Mouse (Mus musculus) embryonic facial prominence, embryonic 14.5 days (tissue): Measurements from ENCODE around the gene Cacna2d2. TPM values are rescaled to one million over a fixed set of nuclear protein-coding genes. Genes with fewer than 3 reads are reported as not detected.

Experiments
- ATAC-seq: fragments of 200-750 bp; cut with Nextera tagmentation; 2 replicates; pipeline ENCODE4 v1.8.0; 2017; ENCODE audit warnings: low read depth, moderate number of reproducible peaks, moderate TSS enrichment
- DNase-seq: peaks from one replicate; pipeline ENCODE4 v3.0.0-alpha.2; 2015; ENCODE audit warnings: low spot score
- H3K27ac ChIP-seq: fragments of 300-500 bp; sonication (generic); replicated peaks from 2 replicates; pipeline ENCODE4 v1.5.1; 2014; ENCODE audit warnings: low read depth, mild to moderate bottlenecking, low read length, moderate library complexity
- H3K27me3 ChIP-seq: fragments of 300-500 bp; sonication (generic); replicated peaks from 2 replicates; pipeline ENCODE4 v1.6.1; 2014; ENCODE audit warnings: low read length; ENCODE audit not compliant: control insufficient read depth, insufficient read depth
- H3K36me3 ChIP-seq: fragments of 300-500 bp; sonication (generic); 2 replicates; pipeline ENCODE4 v1.6.1; 2014; ENCODE audit warnings: low read length, mixed read lengths; ENCODE audit not compliant: control insufficient read depth, insufficient read depth
- H3K4me1 ChIP-seq: fragments of 300-500 bp; sonication (generic); 2 replicates; pipeline ENCODE4 v1.6.1; 2014; ENCODE audit warnings: antibody characterized with exemption, low read length; ENCODE audit not compliant: control insufficient read depth, insufficient read depth
- H3K4me2 ChIP-seq: fragments of 300-500 bp; sonication (generic); 2 replicates; pipeline ENCODE4 v1.6.1; 2014; ENCODE audit warnings: low read depth, mild to moderate bottlenecking, low read length, moderate library complexity, mixed read lengths
- H3K4me3 ChIP-seq: fragments of 300-500 bp; sonication (generic); 2 replicates; pipeline ENCODE4 v1.5.1; 2014; ENCODE audit warnings: low read depth, mild to moderate bottlenecking, low read length
- H3K9ac ChIP-seq: fragments of 300-500 bp; sonication (generic); 2 replicates; pipeline ENCODE4 v1.6.1; 2014; ENCODE audit warnings: low read depth, mild to moderate bottlenecking, low read length, moderate library complexity, mixed read lengths
- H3K9me3 ChIP-seq: fragments of 300-500 bp; sonication (generic); 2 replicates; pipeline ENCODE4 v1.6.1; 2016; ENCODE audit warnings: low read length; ENCODE audit not compliant: control insufficient read depth
- WGBS: fragments of 180-500 bp; shearing (Covaris S2); extraction: QIAGEN DNeasy Blood & Tissue Kit; methylation state at CpG from one replicate; pipeline ENCODE4 v1.1.7; 2014; 5-methylcytosine and 5-hydroxymethylcytosine counted together
- polyA plus RNA-seq: library from polyadenylated mRNA; unstranded; fragments of >200 nt; fragmentation: Nextera tagmentation; extraction: Ambion mirVana; gene quantifications from 2 replicates; pipeline ENCODE4 v1.2.1, GENCODE M21; 2014

Cacna2d2 gene
- polyA plus RNA-seq, 1 experiment from 2014 or later: 0.93 TPM

DNA sequence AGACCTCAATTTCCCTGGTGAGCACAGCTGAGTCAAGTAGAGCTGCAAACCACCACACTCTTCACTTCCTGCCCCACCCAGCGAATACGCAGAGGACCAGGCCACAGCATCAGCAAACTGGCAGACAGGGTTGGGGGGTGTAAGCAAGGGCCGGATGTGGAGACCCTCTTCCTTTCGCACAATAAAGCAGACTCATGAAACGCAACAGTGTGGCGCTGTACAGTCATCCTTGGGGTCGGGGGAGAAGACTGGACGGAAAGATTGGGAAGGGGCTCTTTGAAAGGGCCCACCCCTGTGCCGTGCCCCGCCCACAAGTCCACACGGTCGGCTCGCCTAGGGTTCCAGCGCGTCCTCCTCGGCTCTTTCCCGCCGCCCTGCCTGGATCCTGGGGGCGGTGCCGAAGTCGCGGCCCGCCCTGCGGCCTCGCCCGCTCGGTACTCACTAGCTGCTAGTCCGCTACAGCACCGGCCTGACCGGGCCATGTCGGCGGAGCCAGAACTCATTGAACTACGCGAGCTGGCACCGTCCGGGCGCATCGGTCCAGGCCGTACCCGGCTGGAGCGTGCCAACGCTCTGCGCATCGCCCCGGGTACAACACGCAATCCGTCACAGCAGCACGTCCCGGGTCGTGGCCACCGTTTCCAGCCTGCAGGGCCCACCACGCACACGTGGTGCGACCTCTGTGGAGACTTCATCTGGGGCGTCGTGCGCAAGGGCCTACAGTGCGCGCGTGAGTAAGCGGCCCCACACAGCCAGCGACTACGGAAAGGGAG lies 151.9 kb downstream of the Cacna2d2 start, which contains the start of gene Rassf1:
Gene Rassf1, plus strand, starts transcription at position 439 of the 773 bp plus-strand sequence.
- no peaks in the 10 kb centered on the region for H3K9me3 ChIP-seq
- H3K27me3 ChIP-seq: no peaks in the 10 kb centered on the region
- H3K4me1 ChIP-seq: peaks cover 49% of the 10 kb centered on the region
- DNase-seq: peak; percentile 84
- under 1% methylated on average over 41 of the region's 63 CpGs for WGBS
- H3K4me2 ChIP-seq: peak within 1 kb of the TSS; percentile 90
- peak; percentile 41 for ATAC-seq
- H3K9ac ChIP-seq: peak within 1 kb of the TSS; percentile 79
- peak within 1 kb of the TSS; percentile 58 for H3K4me3 ChIP-seq
- no peaks in the 10 kb centered on the region for H3K36me3 ChIP-seq
- peak within 1 kb of the TSS; percentile 86 for H3K27ac ChIP-seq

DNA sequence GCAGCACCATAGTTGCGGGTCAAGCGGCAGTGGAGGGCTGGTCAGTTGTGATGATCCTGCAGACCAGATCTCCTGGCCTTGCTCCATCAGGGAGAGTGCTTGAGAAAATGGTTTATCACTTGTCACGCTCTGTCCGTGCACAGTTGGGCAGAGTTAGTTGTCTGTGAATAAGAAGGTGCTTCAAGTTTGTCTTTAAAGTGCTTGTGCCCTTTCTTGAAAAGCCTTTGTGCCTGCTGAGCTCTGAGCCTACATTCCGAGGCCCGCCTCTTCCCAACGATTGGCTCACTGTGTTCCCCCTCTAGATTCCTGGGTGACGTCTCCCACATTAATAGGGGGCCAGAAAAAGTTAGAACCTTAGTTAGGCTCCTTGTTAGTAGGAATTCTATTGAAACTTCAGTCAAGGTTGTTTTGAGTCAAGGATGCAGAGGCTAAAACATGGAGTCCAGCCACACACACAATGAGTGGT lies 152.5 kb downstream of the Cacna2d2 start:
- H3K36me3 ChIP-seq: peaks cover 5% of the 10 kb centered on the region; the same call in 1 of the 2 replicates
- H3K9ac ChIP-seq: peak overlapping the region; percentile 79
- H3K27ac ChIP-seq: peak overlapping the region; percentile 86
- DNase-seq (peak; percentile 76), ATAC-seq (no peak)
- H3K9me3 ChIP-seq: no peaks in the 10 kb centered on the region
- no peaks in the 10 kb centered on the region for H3K27me3 ChIP-seq
- WGBS: 9% methylated on average over 8 of the region's 8 CpGs
- H3K4me1 ChIP-seq: peaks cover 49% of the 10 kb centered on the region
- H3K4me2 ChIP-seq: peak overlapping the region; percentile 90
- H3K4me3 ChIP-seq: peak overlapping the region; percentile 58

DNA sequence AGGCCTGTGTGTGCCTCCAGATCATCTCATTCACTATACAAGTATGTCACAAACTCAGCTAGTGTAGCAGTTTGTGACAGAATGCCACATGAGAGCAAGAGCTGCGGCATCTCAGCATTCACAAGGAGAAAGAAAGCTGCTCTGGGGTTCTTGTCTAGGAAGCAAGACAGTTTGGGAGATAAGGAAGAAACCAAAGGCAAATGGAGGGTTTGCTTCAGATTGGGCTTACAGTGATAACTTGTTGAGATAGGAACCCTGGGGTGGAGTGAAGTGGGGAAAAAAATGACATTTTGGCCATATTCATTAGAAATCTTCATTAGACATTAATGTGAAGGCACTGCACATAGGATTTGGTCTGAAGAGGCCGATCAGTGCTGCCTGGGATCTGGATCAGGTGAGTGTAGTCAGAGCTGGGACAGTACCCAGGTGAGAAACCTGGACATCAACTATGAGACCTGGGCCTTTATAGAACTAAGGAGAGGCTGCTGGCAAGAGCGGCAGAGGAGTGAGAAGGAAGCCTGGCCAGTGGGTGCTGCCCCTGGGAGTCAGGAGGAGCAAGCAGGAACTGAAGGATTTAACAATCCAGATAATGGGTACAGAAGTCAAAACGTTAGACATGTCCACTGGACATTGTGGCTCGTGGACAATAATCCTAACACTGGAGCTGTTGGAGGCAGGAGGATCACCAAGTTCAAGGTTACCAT lies 153.4 kb downstream of the Cacna2d2 start:
- H3K9me3 ChIP-seq: no peaks in the 10 kb centered on the region
- peak overlapping the region; percentile 65; the same call in 1 of the 2 replicates for H3K9ac ChIP-seq
- 80% methylated on average over 5 of the region's 5 CpGs for WGBS
- ATAC-seq: no peak
- H3K27ac ChIP-seq: no peak overlapping the region; the same call in 1 of the 2 replicates
- H3K4me3 ChIP-seq: peak overlapping the region; percentile 83
- H3K4me2 ChIP-seq: peak overlapping the region; percentile 90
- DNase-seq: no peak
- peaks cover 14% of the 10 kb centered on the region for H3K36me3 ChIP-seq
- H3K27me3 ChIP-seq: no peaks in the 10 kb centered on the region
- peaks cover 43% of the 10 kb centered on the region for H3K4me1 ChIP-seq

DNA sequence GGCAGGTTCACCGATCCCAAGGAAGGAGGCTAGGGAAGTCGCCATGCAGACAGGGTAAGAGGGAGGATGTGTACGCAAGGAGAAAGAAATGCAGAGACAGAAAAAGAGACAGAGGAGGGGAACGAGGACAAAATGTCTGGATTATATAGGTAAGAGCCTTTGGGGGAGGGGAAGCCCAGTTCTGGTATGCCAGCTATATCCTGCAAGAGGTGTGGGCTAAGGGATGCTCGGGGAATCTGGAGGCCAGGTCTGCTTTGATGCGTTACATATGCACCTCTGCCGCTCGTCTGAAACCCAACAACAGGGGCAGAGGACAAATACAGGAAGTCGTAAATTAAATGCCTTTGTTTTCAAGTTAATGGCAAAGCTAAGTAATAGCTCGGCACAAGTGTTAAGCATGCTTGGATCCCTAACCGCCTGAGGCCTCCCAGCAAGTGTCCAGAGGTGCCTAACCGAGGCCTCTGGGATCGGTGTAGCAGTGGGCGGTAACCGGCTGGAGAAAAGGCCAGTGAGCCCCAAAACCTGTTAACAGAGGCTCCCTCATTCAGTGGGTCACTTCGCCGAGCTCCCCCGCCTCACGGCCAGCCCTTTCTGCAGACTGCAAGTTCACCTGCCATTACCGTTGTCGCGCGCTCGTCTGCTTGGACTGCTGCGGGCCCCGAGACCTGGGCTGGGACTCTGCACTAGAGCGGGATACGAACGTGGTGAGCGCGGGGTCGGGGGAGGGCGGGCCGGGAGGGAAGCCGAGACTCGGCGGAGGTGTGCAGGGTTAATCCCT lies 154.3 kb downstream of the Cacna2d2 start:
- peak overlapping the region; percentile 66 for H3K27ac ChIP-seq
- H3K27me3 ChIP-seq: no peaks in the 10 kb centered on the region
- ATAC-seq (peak; percentile 39), DNase-seq (no peak)
- 5% methylated on average over 35 of the region's 37 CpGs for WGBS
- peaks cover 23% of the 10 kb centered on the region for H3K36me3 ChIP-seq
- H3K9me3 ChIP-seq: no peaks in the 10 kb centered on the region
- H3K4me3 ChIP-seq: peak overlapping the region; percentile 83
- H3K9ac ChIP-seq: peak overlapping the region; percentile 65
- H3K4me1 ChIP-seq: peaks cover 43% of the 10 kb centered on the region
- peak overlapping the region; percentile 90 for H3K4me2 ChIP-seq

DNA sequence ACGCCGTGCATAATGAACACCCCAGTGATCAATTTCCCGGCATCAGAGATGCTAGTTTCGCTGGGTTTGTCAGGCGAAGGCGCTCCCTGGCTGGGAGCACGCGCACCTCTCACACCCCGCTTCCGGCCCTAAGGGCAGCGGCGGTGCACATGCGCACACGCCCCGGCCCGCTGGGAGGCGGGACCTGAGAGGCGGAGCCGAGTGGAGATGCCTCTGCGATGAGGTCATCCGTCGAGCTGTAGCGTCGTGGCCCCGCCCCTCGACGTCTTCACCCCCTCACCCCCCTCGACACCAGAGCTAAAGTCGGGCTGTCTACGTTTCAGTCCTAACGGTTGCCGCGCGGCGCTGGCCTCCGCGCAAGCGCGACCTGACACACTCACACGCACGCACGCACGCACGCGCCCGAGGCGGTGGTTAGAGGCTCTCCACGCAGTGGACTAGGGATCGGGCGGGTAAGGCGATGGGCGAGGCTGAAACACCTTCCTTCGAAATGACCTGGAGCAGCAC lies 155.0 kb downstream of the Cacna2d2 start:
- Histone ChIP-seq H3K36me3 (peaks cover 29% of the 10 kb centered on the region), H3K4me2 (peak overlapping the region; percentile 90), H3K27ac (peak overlapping the region; percentile 98), H3K4me1 (peaks cover 43% of the 10 kb centered on the region), H3K9me3 (no peaks in the 10 kb centered on the region), H3K9ac (peak overlapping the region; percentile 92), H3K27me3 (no peaks in the 10 kb centered on the region), H3K4me3 (peak overlapping the region; percentile 83)
- WGBS: 0% methylated on average over 41 of the region's 53 CpGs
- ATAC-seq: peak; percentile 93
- DNase-seq: peak; percentile 99

DNA sequence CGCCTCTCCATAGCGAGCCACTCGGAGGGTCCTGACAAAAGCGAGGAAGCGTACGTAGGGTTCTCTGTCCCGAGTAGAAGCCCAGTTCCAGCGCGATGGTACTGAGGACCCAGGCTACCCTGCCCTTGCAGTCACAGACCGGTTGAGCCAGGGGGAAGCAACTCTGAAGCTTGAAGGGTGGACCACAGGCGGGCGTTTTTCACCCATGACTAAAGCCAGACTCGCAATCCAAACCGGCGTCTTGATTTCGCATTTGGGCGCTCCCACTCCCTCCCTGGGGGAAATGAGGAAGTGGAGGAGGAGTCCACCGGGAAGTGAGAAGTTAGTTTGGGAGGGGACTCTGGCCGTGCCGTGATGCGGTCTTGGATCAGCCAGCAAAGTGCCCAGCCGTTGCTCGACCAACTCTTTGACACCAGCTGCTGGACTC lies 155.6 kb downstream of the Cacna2d2 start:
- Histone ChIP-seq H3K4me3 (peak overlapping the region; percentile 83), H3K27ac (peak overlapping the region; percentile 98), H3K36me3 (peaks cover 36% of the 10 kb centered on the region), H3K4me2 (peak overlapping the region; percentile 90), H3K4me1 (peaks cover 43% of the 10 kb centered on the region), H3K9me3 (no peaks in the 10 kb centered on the region), H3K27me3 (no peaks in the 10 kb centered on the region), H3K9ac (peak overlapping the region; percentile 92)
- DNase-seq (peak; percentile 81), ATAC-seq (no peak; the same call in 1 of the 2 replicates)
- WGBS: under 1% methylated on average over 23 of the region's 23 CpGs

DNA sequence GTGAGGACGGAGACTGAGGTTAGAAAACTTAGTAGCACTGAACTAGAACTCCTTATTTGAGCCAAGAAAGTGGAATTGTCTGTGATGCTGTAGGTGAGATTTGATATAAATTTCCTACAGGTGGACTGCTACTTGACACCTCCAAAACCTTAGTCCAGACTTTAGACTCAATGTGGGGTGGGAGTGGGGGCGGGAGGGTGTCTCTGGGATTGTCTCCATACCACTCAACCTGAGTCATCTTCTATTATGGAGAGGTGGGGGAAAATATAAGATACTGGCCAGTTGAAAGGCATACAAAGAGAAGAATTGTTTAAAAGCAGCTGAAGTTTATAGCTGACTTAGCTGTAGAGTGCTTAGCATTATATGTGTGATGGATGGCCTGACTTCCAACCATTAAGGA lies 156.3 kb downstream of the Cacna2d2 start:
- Histone ChIP-seq H3K4me3 (peak overlapping the region; percentile 83), H3K27ac (peak overlapping the region; percentile 98), H3K9ac (peak overlapping the region; percentile 92), H3K4me1 (peaks cover 43% of the 10 kb centered on the region), H3K36me3 (peaks cover 42% of the 10 kb centered on the region), H3K27me3 (no peaks in the 10 kb centered on the region), H3K9me3 (no peaks in the 10 kb centered on the region), H3K4me2 (peak overlapping the region; percentile 90)
- no peak for ATAC-seq
- DNase-seq: no peak
- WGBS: 42% methylated on average over 2 of the region's 2 CpGs

DNA sequence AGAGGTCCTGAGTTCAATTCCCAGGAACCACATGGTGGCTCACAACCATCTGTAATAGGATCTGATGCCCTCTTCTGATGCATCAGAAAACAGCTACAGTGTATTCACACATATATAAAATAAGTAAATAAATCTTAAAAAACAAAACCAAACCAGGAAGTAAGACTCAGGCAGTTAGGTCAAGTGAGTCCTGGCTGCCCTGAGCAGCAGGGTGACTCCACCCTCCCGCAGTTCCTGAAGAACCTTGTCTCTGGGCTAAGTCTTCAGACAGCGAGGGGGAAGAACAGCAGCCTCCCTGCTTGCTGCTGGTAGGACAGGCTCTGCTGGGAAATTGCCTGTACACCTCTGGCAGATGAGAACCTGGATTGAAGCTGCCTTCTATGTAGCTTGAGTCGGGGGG lies 156.9 kb downstream of the Cacna2d2 start:
- Histone ChIP-seq H3K4me2 (peak overlapping the region; percentile 90), H3K27ac (no peak overlapping the region), H3K9me3 (no peaks in the 10 kb centered on the region), H3K4me3 (peak overlapping the region; percentile 83), H3K9ac (peak overlapping the region; percentile 92; the same call in 1 of the 2 replicates), H3K36me3 (peaks cover 49% of the 10 kb centered on the region), H3K4me1 (peaks cover 37% of the 10 kb centered on the region), H3K27me3 (no peaks in the 10 kb centered on the region)
- DNase-seq (no peak), ATAC-seq (no peak)
- WGBS: 69% methylated on average over 3 of the region's 3 CpGs
